Mouse (Mus musculus): ENCODE measurements around the gene Rpl38. TPM values are rescaled to one million over a fixed set of nuclear protein-coding genes. Genes with fewer than 3 reads are reported as not detected.

Gene Rpl38
- polyA plus RNA-seq, 1 experiment = 2,066 TPM

- no peak for DNase-seq (ENCODE audit: extremely low spot score in 1 of 2, low spot score in 1 of 2)
These were observed 30.2 kb downstream of the Rpl38 start for GRCm38 (mm10) chr11:114698496-114698895.

- peak in 1 of 2 experiments; percentile 41 for DNase-seq (ENCODE audit: extremely low spot score in 1 of 2, low spot score in 1 of 2)
These were observed 31.2 kb downstream of the Rpl38 start for GRCm38 (mm10) chr11:114699511-114699910.

GRCm38 (mm10) chr11:114702311-114702995, 34.1 kb downstream of the Rpl38 start:
- no peak for DNase-seq (ENCODE audit: extremely low spot score in 1 of 2, low spot score in 1 of 2)

- no peak for DNase-seq (ENCODE audit: extremely low spot score in 1 of 2, low spot score in 1 of 2)
These were observed 34.7 kb downstream of the Rpl38 start for GRCm38 (mm10) chr11:114702996-114703361.

GRCm38 (mm10) chr11:114704071-114704913, 36.0 kb downstream of the Rpl38 start:
- DNase-seq (ENCODE audit: extremely low spot score in 1 of 2, low spot score in 1 of 2) = peak; percentile 48 to 71

GRCm38 (mm10) chr11:114706358-114706757, 38.0 kb downstream of the Rpl38 start:
- no peak for DNase-seq (ENCODE audit: extremely low spot score in 1 of 2, low spot score in 1 of 2)

- no peak for DNase-seq (ENCODE audit: extremely low spot score in 1 of 2, low spot score in 1 of 2)
These were observed 43.1 kb downstream of the Rpl38 start for GRCm38 (mm10) chr11:114711393-114711792.

GRCm38 (mm10) chr11:114711861-114712260, 43.5 kb downstream of the Rpl38 start:
- DNase-seq (ENCODE audit: extremely low spot score in 1 of 2, low spot score in 1 of 2) = no peak

GRCm38 (mm10) chr11:114714526-114714925, 46.2 kb downstream of the Rpl38 start:
- peak in 1 of 2 experiments; percentile 51 for DNase-seq (ENCODE audit: extremely low spot score in 1 of 2, low spot score in 1 of 2)

GRCm38 (mm10) chr11:114715531-114715930, 47.2 kb downstream of the Rpl38 start:
- DNase-seq (ENCODE audit: extremely low spot score in 1 of 2, low spot score in 1 of 2) = no peak

GRCm38 (mm10) chr11:114720535-114720934, 52.2 kb downstream of the Rpl38 start:
- DNase-seq (ENCODE audit: extremely low spot score in 1 of 2, low spot score in 1 of 2) = no peak

Other genes with a start within 250 kb of the Rpl38 start
- gene Ttyh2, start 6.9 kb downstream of the Rpl38 start, polyA plus RNA-seq (2012; rRNA removed) = 19.0 and 20.1 TPM in 2 replicates
- 2.5 and 2.9 TPM in 2 replicates for gene Dnaic2, start 58.9 kb downstream of the Rpl38 start, polyA plus RNA-seq (2012; rRNA removed)
- 5.0 and 5.8 TPM in 2 replicates for gene Kif19a, start 96.9 kb downstream of the Rpl38 start, polyA plus RNA-seq (2012; rRNA removed)
- 55.1 and 55.7 TPM in 2 replicates for gene Btbd17, start 127.4 kb downstream of the Rpl38 start, polyA plus RNA-seq (2012; rRNA removed)
- gene Gpr142, start 130.4 kb downstream of the Rpl38 start, polyA plus RNA-seq (2012; rRNA removed) = 0.08 TPM in 1 of 2 replicates, not detected in the other
- 3.5 and 4.7 TPM in 2 replicates for gene Gprc5c, start 182.6 kb downstream of the Rpl38 start, polyA plus RNA-seq (2012; rRNA removed)
- gene Cd300a, start 221.5 kb downstream of the Rpl38 start, polyA plus RNA-seq (2012; rRNA removed) = 0.54 and 0.57 TPM in 2 replicates